In the genomic region with DNA sequence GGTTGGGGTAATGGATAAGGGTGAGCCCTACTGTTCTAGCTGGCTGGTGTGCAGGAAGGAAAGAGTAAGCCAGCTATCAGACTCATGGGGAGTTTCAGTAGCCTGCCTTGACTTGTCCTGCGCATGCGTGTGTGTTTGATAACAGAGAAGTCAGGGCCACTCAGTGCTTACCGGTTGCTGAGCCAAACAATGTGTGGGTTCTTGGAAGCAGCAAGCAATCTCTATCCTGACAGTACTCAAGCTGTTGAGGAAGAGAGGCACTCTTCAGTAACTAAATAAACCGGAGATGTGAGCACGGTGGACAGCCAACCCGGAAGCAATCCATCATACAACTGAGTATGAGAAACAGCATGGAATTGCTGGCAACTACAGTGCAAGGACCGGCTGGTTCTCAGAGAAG, we compare ENCODE assay signal across 9 mouse cellular contexts.
DNase-seq lines count a peak whose midpoint lies in the region; ATAC-seq lines count a peak whose summit lies in the region.
"Had no signal": no experiment of that assay in that cellular context is flagged by ENCODE, and none has a peak within 500 bp of the region (broad histone marks: within the 10 kb centered on the region; RNA-seq: fewer than 3 reads in every experiment).

No protein-coding gene starts in this region.

- no peaks in the 10 kb centered on the region for H3K9me3 ChIP-seq in heart, embryonic 10.5 days
- H3K9me3 ChIP-seq in heart, embryonic 13.5 days, result no peaks in the 10 kb centered on the region
- H3K9me3 ChIP-seq in stomach, embryonic 15.5 days, result no peaks in the 10 kb centered on the region
- no peaks in the 10 kb centered on the region for H3K9me3 ChIP-seq in hindbrain, embryonic 14.5 days (ENCODE audit: control insufficient read depth, low read length)
- no peaks in the 10 kb centered on the region for H3K9me3 ChIP-seq in hindbrain, embryonic 16.5 days (ENCODE audit: control insufficient read depth, low read length)

- DNase-seq in heart, adult 11 months, result peak; percentile 98
- no peak for DNase-seq in heart, embryonic 10.5 days (ENCODE audit: low spot score)
- peak; percentile 28 to 35 for DNase-seq in layer of hippocampus, adult 8-10 months (ENCODE audit: low spot score in 2 of 2)
- no peak for DNase-seq in hindbrain, embryonic 14.5 days (ENCODE audit: low spot score)

- ATAC-seq in heart, embryonic 13.5 days (ENCODE audit: extremely low read depth, insufficient number of reproducible peaks, low FRiP score, low TSS enrichment), result no peak
- ATAC-seq in stomach, embryonic 15.5 days (ENCODE audit: insufficient read depth, low FRiP score, low read depth), result no peak; the same call in 1 of the 2 replicates
- no peak for ATAC-seq in erythroblast, adult 5-6 weeks (replicated peaks; ENCODE audit: low FRiP score, poor library complexity, severe bottlenecking)
- ATAC-seq in hindbrain, embryonic 14.5 days (ENCODE audit: low FRiP score), result no peak
- no peak for ATAC-seq in hindbrain, embryonic 16.5 days

- H3K36me3 ChIP-seq in heart, embryonic 10.5 days, result no peaks in the 10 kb centered on the region
- H3K36me3 ChIP-seq in heart, embryonic 13.5 days, result no peaks in the 10 kb centered on the region
- H3K36me3 ChIP-seq in stomach, embryonic 15.5 days, result no peaks in the 10 kb centered on the region
- H3K36me3 ChIP-seq in hindbrain, embryonic 14.5 days (replicated peaks; ENCODE audit: control insufficient read depth, insufficient read depth), result no peaks in the 10 kb centered on the region
- no peaks in the 10 kb centered on the region for H3K36me3 ChIP-seq in hindbrain, embryonic 16.5 days (ENCODE audit: control insufficient read depth, insufficient read depth, low read length)

- H3K9ac ChIP-seq in heart, embryonic 13.5 days, result no peak overlapping the region
- no peak overlapping the region for H3K9ac ChIP-seq in stomach, embryonic 15.5 days
- no peak overlapping the region for H3K9ac ChIP-seq in hindbrain, embryonic 14.5 days
- H3K9ac ChIP-seq in hindbrain, embryonic 16.5 days (ENCODE audit: low read depth, low read length), result no peak overlapping the region
- H3K9ac ChIP-seq: liver, embryonic 14.5 days had no signal

- no peaks in the 10 kb centered on the region for H3K27me3 ChIP-seq in heart, embryonic 10.5 days (ENCODE audit: insufficient read depth, poor library complexity, severe bottlenecking)
- H3K27me3 ChIP-seq in heart, embryonic 13.5 days (replicated peaks), result no peaks in the 10 kb centered on the region
- no peaks in the 10 kb centered on the region for H3K27me3 ChIP-seq in stomach, embryonic 15.5 days (replicated peaks)
- H3K27me3 ChIP-seq in hindbrain, embryonic 14.5 days (ENCODE audit: control insufficient read depth, insufficient read depth, low read length), result no peaks in the 10 kb centered on the region
- no peaks in the 10 kb centered on the region for H3K27me3 ChIP-seq in hindbrain, embryonic 16.5 days (replicated peaks; ENCODE audit: control insufficient read depth, insufficient read depth, low read length)

- WGBS in heart, embryonic 10.5 days, result 68% methylated on average over 7 of the region's 7 CpGs
- WGBS in heart, embryonic 13.5 days, result 54% methylated on average over 7 of the region's 7 CpGs
- 28% methylated on average over 7 of the region's 7 CpGs for WGBS in stomach, embryonic 15.5 days
- 73% methylated on average over 7 of the region's 7 CpGs for WGBS in hindbrain, embryonic 14.5 days
- 77% methylated on average over 7 of the region's 7 CpGs for WGBS in hindbrain, embryonic 16.5 days

- H3K27ac ChIP-seq in heart, embryonic 10.5 days, result no peak overlapping the region
- no peak overlapping the region for H3K27ac ChIP-seq in heart, embryonic 13.5 days (replicated peaks)
- H3K27ac ChIP-seq in stomach, embryonic 15.5 days, result no peak overlapping the region
- H3K27ac ChIP-seq in hindbrain, embryonic 14.5 days, result no peak overlapping the region
- H3K27ac ChIP-seq in hindbrain, embryonic 16.5 days (ENCODE audit: low read depth, low read length), result no peak overlapping the region
- H3K27ac ChIP-seq: liver, embryonic 14.5 days had no signal

- H3K4me2 ChIP-seq in heart, embryonic 13.5 days, result peak overlapping the region; percentile 22; the same call in 1 of the 2 replicates
- 0 out of 2 replicates have a peak overlapping the region, but pooled peaks have one; percentile 0 for H3K4me2 ChIP-seq in stomach, embryonic 15.5 days
- no peak overlapping the region for H3K4me2 ChIP-seq in hindbrain, embryonic 14.5 days (replicated peaks)
- H3K4me2 ChIP-seq in hindbrain, embryonic 16.5 days (ENCODE audit: low read length), result no peak overlapping the region

- H3K4me1 ChIP-seq in heart, embryonic 10.5 days, result no peaks in the 10 kb centered on the region
- no peaks in the 10 kb centered on the region for H3K4me1 ChIP-seq in heart, embryonic 13.5 days
- H3K4me1 ChIP-seq in stomach, embryonic 15.5 days, result peaks cover 3% of the 10 kb centered on the region; the same call in 1 of the 2 replicates
- H3K4me1 ChIP-seq in hindbrain, embryonic 14.5 days (replicated peaks; ENCODE audit: control insufficient read depth, insufficient read depth, low read length), result no peaks in the 10 kb centered on the region
- H3K4me1 ChIP-seq in hindbrain, embryonic 16.5 days (ENCODE audit: control insufficient read depth, insufficient read depth, low read depth, low read length), result no peaks in the 10 kb centered on the region

- no peak overlapping the region for H3K4me3 ChIP-seq in heart, embryonic 10.5 days
- no peak overlapping the region for H3K4me3 ChIP-seq in heart, embryonic 13.5 days
- H3K4me3 ChIP-seq in stomach, embryonic 15.5 days (replicated peaks), result no peak overlapping the region
- H3K4me3 ChIP-seq in hindbrain, embryonic 14.5 days (replicated peaks; ENCODE audit: low read length), result no peak overlapping the region
- H3K4me3 ChIP-seq in hindbrain, embryonic 16.5 days (ENCODE audit: low read length), result no peak overlapping the region

Comparison
In these comparisons a context has a peak if more than half of its experiments do, and no peak if none do; other contexts are left out.
1. DNase-seq: peak in heart, adult 11 months (single experiment) and layer of hippocampus, adult 8-10 months (2 of 2); none in heart, embryonic 10.5 days (single experiment) and hindbrain, embryonic 14.5 days (single experiment).
2. H3K4me2 ChIP-seq: peak in heart, embryonic 13.5 days (single experiment) and stomach, embryonic 15.5 days (single experiment); none in hindbrain, embryonic 14.5 days (single experiment) and hindbrain, embryonic 16.5 days (single experiment).